Mouse (Mus musculus) neural tube, embryonic 11.5 days (tissue): ENCODE measurements around the gene Rreb1. TPM values are rescaled to one million over a fixed set of nuclear protein-coding genes. Genes with fewer than 3 reads are reported as not detected.

Experiments used
- ATAC-seq: fragments of 200-750 bp; cut with Nextera tagmentation; 2 replicates; pipeline ENCODE4 v1.8.0; 2017; ENCODE audit warnings: moderate number of reproducible peaks, mild to moderate bottlenecking, moderate TSS enrichment, moderate library complexity; ENCODE audit not compliant: insufficient read depth, low FRiP score, low TSS enrichment
- DNase-seq: peaks from one replicate; pipeline ENCODE4 v3.0.0-alpha.2; 2015; ENCODE audit warnings: low spot score
- H3K27ac ChIP-seq: fragments of 300-500 bp; sonication (generic); 2 replicates; pipeline ENCODE4 v1.5.1; 2014; ENCODE audit warnings: low read depth, mild to moderate bottlenecking, low read length
- H3K27me3 ChIP-seq: fragments of 300-500 bp; sonication (generic); 2 replicates; pipeline ENCODE4 v1.6.1; 2014; ENCODE audit warnings: mild to moderate bottlenecking, low read length, mixed read lengths; ENCODE audit not compliant: control insufficient read depth, insufficient read depth
- H3K36me3 ChIP-seq: fragments of 300-500 bp; sonication (generic); 2 replicates; pipeline ENCODE4 v1.6.1; 2014; ENCODE audit warnings: mild to moderate bottlenecking, low read length, moderate library complexity, mixed read lengths; ENCODE audit not compliant: control insufficient read depth, insufficient read depth
- H3K4me1 ChIP-seq: fragments of 300-500 bp; sonication (generic); 2 replicates; pipeline ENCODE4 v1.6.1; 2014; ENCODE audit warnings: low read length, mixed read lengths; ENCODE audit not compliant: control insufficient read depth, insufficient read depth
- H3K4me2 ChIP-seq: fragments of 300-500 bp; sonication (generic); 2 replicates; pipeline ENCODE4 v1.6.1; 2014; ENCODE audit warnings: low read depth, mild to moderate bottlenecking, moderate library complexity
- H3K4me3 ChIP-seq: fragments of 300-500 bp; sonication (generic); 2 replicates; pipeline ENCODE4 v1.5.1; 2014; ENCODE audit warnings: low read depth, low read length
- H3K9ac ChIP-seq: fragments of 300-500 bp; sonication (generic); 2 replicates; pipeline ENCODE4 v1.6.1; 2014; ENCODE audit warnings: mild to moderate bottlenecking, low read length
- H3K9me3 ChIP-seq: fragments of 300-500 bp; sonication (generic); 2 replicates; pipeline ENCODE4 v1.6.1; 2016; ENCODE audit warnings: low read length; ENCODE audit not compliant: control insufficient read depth
- WGBS: fragments of 180-500 bp; shearing (Covaris S2); extraction: QIAGEN DNeasy Blood & Tissue Kit; methylation state at CpG from one replicate; pipeline ENCODE4 v1.1.7; 2014; 5-methylcytosine and 5-hydroxymethylcytosine counted together
- polyA plus RNA-seq: library from polyadenylated mRNA; unstranded; fragments of >200 nt; fragmentation: Nextera tagmentation; extraction: Ambion mirVana; gene quantifications from 2 replicates; pipeline ENCODE4 v1.2.1, GENCODE M21; 2014

Rreb1 gene
- polyA plus RNA-seq, 1 experiment from 2014 or later, result 5.9 TPM

DNA sequence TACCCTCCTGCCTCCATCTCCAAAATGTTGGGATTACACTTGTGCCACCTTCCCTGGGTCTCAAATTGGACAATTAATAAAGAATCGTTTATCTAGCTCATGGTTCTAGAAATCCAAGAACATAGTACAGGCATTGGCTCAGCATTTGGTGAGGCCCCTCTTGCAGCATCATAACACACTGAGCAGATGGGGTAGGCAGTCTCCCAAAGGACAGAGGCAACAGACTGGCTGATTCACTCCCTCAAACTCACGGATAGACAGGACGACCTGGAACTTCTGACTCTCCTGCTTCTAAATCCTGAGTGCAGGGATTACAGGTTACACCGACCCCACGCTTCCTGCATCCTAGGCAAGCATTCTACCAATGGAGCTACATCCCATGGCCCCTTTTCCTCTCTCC lies 38.5 kb downstream of the Rreb1 start:
- Histone ChIP-seq H3K27ac (no peak overlapping the region), H3K4me3 (no peak overlapping the region), H3K4me1 (no peaks in the 10 kb centered on the region), H3K9ac (no peak overlapping the region), H3K4me2 (no peak overlapping the region), H3K27me3 (no peaks in the 10 kb centered on the region), H3K36me3 (no peaks in the 10 kb centered on the region), H3K9me3 (no peaks in the 10 kb centered on the region)
- ATAC-seq (no peak), DNase-seq (no peak)
- 89% methylated on average over 5 of the region's 5 CpGs for WGBS

DNA sequence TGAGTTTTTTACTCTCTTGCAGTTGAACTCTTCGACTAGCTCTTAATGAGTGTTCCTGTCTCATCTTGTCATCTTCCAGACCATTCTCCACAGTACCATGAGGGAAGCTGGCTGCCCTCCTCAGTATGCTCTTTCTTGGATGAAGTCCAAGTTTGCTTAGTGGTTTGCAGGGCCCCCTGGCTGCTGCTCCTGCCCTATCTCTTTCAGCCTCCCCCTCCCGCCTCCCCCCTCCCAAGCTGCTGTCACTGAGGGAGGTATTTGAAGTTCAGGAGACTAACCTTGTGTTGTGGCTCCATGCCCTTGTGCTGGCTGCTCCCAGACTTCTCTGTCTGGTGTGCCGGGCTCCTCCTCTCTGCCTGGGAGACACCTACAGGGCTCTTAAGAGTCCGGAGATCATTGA lies 43.2 kb downstream of the Rreb1 start:
- Histone ChIP-seq H3K9ac (no peak overlapping the region), H3K9me3 (no peaks in the 10 kb centered on the region), H3K36me3 (no peaks in the 10 kb centered on the region), H3K4me3 (no peak overlapping the region), H3K4me1 (no peaks in the 10 kb centered on the region), H3K27ac (no peak overlapping the region), H3K4me2 (no peak overlapping the region), H3K27me3 (0 out of 2 replicates have a peak, but pooled peaks cover 4% of the 10 kb centered on the region)
- 50% methylated on average over 4 of the region's 4 CpGs for WGBS
- no peak for DNase-seq
- no peak for ATAC-seq

DNA sequence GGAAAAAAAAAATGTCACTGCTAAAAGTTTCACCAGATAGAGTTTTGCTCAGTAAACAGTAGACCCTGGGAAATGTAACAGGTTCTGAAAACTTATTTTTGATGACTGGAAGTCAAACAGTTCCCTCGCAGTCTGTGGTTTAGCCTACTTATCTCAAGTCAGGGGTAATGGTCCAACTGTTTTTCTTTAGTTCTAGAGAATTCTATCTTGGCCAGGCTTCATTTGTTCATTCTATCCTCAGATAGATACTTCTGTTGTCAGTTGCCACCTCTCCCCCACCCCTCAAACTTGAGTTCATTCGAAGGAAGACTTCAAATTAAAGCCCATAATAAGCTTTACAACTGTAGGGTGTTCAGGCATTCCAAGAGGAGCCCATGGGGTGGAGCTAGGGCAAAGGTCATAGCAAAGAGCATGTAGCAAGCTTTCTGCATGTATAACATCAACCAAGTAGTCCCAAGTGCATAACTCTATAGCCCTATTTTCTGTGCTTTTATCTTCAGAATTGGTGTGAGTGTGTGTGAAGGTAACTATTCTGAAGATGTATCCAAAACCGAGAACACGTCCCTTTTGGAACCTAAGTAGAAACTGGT lies 46.2 kb downstream of the Rreb1 start:
- 33% methylated on average over 4 of the region's 4 CpGs for WGBS
- ATAC-seq (no peak), DNase-seq (no peak)
- Histone ChIP-seq H3K27ac (no peak overlapping the region), H3K4me2 (no peak overlapping the region), H3K9me3 (no peaks in the 10 kb centered on the region), H3K4me3 (no peak overlapping the region), H3K36me3 (no peaks in the 10 kb centered on the region), H3K27me3 (peaks cover 8% of the 10 kb centered on the region; the same call in 1 of the 2 replicates), H3K9ac (no peak overlapping the region), H3K4me1 (peaks cover 3% of the 10 kb centered on the region; the same call in 1 of the 2 replicates)

DNA sequence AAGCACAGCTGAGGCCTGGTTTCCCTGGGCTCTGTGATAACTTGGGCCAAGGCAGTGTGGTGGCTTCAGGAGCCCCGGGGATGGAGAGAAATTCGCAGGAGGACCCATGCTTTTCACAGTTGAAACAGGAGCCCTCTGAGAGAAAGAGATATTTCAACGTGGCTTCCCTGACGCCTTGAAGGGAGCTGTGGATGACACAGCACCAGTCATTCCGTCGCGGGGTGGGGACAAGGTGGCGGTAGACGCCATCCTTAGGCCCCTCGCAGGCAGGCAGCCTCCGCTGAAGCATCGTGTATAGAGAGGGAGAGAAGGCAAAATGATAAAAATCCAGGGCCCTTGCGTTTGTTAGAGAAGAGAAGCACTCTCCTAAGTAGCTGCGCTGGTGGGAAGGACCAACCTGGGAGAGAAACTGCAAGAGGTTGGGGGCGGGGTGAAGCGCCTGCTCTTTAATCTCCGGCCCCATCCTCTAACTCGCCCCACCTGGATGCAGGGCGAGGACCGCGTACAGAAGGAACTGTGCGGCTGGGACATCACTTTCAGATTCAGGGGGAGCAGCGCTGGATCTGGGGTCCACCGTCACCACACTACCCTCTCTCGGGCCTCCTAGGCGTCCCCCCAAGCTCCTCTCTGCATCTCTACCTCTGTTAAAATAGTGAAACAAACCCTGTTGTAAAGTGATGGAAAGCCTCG lies 46.9 kb downstream of the Rreb1 start:
- Histone ChIP-seq H3K9me3 (no peaks in the 10 kb centered on the region), H3K4me3 (peak overlapping the region; percentile 82), H3K4me2 (peak overlapping the region; percentile 92), H3K4me1 (peaks cover 3% of the 10 kb centered on the region; the same call in 1 of the 2 replicates), H3K36me3 (no peaks in the 10 kb centered on the region), H3K27me3 (peaks cover 8% of the 10 kb centered on the region; the same call in 1 of the 2 replicates), H3K9ac (peak overlapping the region; percentile 74), H3K27ac (no peak overlapping the region)
- ATAC-seq, result peak; percentile 4; the same call in 1 of the 2 replicates
- 2% methylated on average over 27 of the region's 27 CpGs for WGBS
- peak; percentile 33 for DNase-seq

DNA sequence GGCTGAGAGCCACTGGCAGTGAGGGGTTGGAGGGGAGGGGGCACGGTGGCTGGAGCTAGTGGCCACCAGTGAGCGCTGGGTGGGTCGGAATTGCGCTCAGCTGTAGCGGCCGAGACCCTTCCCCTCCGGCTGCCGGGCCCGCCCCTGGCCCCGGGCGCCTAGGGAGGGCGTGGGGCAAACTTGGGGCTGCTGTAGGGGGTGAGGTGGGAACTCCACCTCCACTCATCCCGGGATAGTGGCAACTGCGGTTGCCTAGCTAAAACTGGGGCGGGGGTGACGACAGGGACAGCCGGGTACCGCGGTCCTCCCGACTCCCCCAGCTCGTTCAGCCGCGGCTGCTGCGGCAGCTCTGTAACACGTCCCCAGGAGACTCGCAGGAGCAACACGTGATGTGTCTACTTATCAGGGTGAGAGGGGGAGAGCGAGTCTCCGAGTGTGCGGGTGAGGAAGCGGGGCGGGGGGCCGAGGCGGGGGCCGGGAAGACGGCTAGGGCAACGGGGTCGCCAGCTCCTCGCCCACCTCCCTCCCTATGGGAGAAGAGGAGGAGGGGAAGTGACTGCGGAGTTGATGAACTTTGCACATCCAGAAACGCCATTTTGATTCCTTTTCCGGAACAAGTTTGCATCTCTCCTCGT lies 47.6 kb downstream of the Rreb1 start:
- Histone ChIP-seq H3K27me3 (peaks cover 8% of the 10 kb centered on the region; the same call in 1 of the 2 replicates), H3K4me2 (peak overlapping the region; percentile 92), H3K4me3 (peak overlapping the region; percentile 82), H3K36me3 (no peaks in the 10 kb centered on the region), H3K27ac (peak overlapping the region; percentile 79), H3K4me1 (peaks cover 5% of the 10 kb centered on the region), H3K9me3 (no peaks in the 10 kb centered on the region), H3K9ac (peak overlapping the region; percentile 74)
- WGBS, result under 1% methylated on average over 34 of the region's 43 CpGs
- DNase-seq (peak; percentile 75), ATAC-seq (peak; percentile 57)

DNA sequence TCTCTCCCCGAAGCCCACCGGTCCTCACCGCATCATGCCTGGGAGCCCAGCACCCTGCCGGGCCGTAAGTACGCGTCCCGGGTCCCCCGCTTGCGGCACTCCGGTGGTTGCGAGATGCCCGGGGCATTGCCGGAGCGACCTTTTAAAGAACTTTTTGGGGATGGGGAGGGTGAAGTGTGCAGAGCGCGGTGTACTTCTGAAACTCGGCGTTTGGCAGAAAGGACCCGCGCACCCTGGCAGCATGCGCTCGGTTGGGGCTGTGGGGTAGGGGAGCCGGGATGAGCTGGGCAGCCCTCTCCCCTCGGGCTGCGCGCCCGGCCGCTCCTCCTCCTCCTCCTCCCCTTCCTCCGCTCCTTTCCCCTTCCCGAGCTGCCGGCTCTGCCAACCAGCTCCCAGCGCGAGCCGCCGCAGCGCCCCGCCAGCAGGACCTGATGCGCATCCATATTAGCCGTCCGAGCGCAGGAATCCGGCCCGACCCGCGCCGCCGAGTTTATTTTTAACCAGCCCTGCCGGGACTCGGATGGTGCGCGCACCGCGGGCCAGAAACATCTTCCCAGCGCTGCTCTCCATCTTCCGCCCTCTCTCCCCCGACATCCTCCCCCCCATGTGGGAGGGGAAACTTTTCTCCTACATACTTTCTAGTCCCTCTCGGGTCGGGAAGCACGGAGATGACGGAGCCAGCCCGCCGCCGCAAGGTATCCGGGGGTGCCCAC lies 48.2 kb downstream of the Rreb1 start:
- no peaks in the 10 kb centered on the region for H3K9me3 ChIP-seq
- H3K9ac ChIP-seq, result peak overlapping the region; percentile 74
- DNase-seq (peak; percentile 78), ATAC-seq (peak; percentile 54)
- H3K4me3 ChIP-seq, result peak overlapping the region; percentile 82
- H3K4me1 ChIP-seq, result peaks cover 9% of the 10 kb centered on the region
- under 1% methylated on average over 61 of the region's 65 CpGs for WGBS
- H3K36me3 ChIP-seq, result no peaks in the 10 kb centered on the region
- peak overlapping the region; percentile 79 for H3K27ac ChIP-seq
- peak overlapping the region; percentile 92 for H3K4me2 ChIP-seq
- H3K27me3 ChIP-seq, result peaks cover 8% of the 10 kb centered on the region; the same call in 1 of the 2 replicates

DNA sequence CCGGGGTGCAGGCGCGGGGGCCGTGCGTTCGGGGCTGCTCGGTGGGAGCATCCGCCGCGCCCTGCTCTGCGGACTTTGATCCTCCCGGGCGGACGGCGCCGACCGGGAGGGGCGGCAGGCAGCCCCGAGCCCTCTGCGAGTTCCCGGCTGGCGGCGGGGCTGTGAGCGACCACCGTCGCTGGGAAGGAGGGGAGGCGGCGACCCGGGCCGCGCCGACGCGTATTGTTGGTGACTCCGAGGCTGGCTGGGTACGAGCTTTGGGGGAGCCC lies 48.7 kb downstream of the Rreb1 start:
- Histone ChIP-seq H3K27ac (peak overlapping the region; percentile 79), H3K9ac (peak overlapping the region; percentile 74), H3K4me1 (peaks cover 9% of the 10 kb centered on the region), H3K36me3 (no peaks in the 10 kb centered on the region), H3K4me2 (peak overlapping the region; percentile 92), H3K9me3 (no peaks in the 10 kb centered on the region), H3K4me3 (peak overlapping the region; percentile 82), H3K27me3 (peaks cover 8% of the 10 kb centered on the region; the same call in 1 of the 2 replicates)
- ATAC-seq, result no peak; the same call in 1 of the 2 replicates
- DNase-seq, result peak; percentile 64
- under 1% methylated on average over 36 of the region's 36 CpGs for WGBS

DNA sequence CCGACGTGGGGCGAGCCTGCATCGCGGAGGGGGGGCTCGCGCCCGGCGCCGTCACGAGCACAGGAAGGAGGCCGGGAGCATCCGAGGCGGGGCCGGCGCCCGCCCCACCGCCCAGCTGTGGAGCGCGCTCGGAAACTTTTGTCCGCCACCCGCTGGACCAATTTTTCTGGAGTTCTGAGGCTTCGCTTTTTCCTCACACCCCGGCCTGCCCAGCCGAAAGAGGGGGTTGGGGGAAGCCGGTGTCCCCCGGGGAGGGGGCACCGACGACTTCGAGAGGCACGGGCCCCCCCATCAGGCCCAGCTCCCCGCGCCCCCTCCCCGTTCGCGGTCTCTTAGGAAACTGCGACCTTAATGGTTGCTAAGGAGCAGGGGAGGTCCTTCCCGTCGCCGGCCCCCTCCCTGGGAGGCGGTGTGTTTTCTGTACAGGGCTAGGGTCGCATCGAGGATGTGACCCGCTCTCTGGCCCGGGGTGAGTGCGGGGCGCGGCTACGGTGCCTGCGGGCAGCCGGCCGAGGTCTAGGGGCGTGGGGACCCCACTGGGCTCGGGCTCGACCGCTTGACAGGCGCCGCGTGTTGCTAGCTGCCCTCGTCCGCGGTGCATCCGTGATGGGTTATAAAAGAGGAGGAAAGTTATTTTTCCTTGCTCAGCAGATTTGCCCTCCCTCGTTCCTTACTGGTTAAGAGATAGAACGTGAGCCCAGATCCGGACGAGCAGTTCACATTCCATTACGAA lies 49.2 kb downstream of the Rreb1 start:
- peaks cover 9% of the 10 kb centered on the region for H3K4me1 ChIP-seq
- peak overlapping the region; percentile 82 for H3K4me3 ChIP-seq
- H3K9ac ChIP-seq, result peak overlapping the region; percentile 74
- H3K9me3 ChIP-seq, result no peaks in the 10 kb centered on the region
- H3K4me2 ChIP-seq, result peak overlapping the region; percentile 92
- H3K36me3 ChIP-seq, result no peaks in the 10 kb centered on the region
- ATAC-seq (peak; percentile 53), DNase-seq (peak; percentile 73)
- under 1% methylated on average over 52 of the region's 69 CpGs for WGBS
- H3K27me3 ChIP-seq, result peaks cover 8% of the 10 kb centered on the region; the same call in 1 of the 2 replicates
- peak overlapping the region; percentile 79 for H3K27ac ChIP-seq
